Mouse (Mus musculus): ENCODE data around the gene Irf2bp2. TPM values are rescaled to one million over a fixed set of nuclear protein-coding genes. Genes with fewer than 3 reads are reported as not detected.
"Not testable (repeated sequence)": the region's sequence is repeated elsewhere in the genome, so short reads cannot be mapped to it uniquely, and the experiment has no call there.

Irf2bp2 gene
- polyA plus RNA-seq, 1 experiment from 2014 or later = 9.6 TPM

- not testable (repeated sequence) for H3K4me2 ChIP-seq (replicated peaks); H3K4me3 ChIP-seq; H3K27me3 ChIP-seq; ATAC-seq (ENCODE audit: low FRiP score); H3K9me3 ChIP-seq (replicated peaks); H3K27ac ChIP-seq; H3K9ac ChIP-seq; H3K36me3 ChIP-seq
- WGBS = 85% methylated on average over 6 of the region's 6 CpGs
- H3K4me1 ChIP-seq = peaks cover 44% of the 10 kb centered on the region
Observed at GRCm38 (mm10) chr8:126600388-126600787, 6.6 kb upstream of the Irf2bp2 start.

GRCm38 (mm10) chr8:126599297-126599696 is 5.5 kb upstream of the Irf2bp2 start:
- Histone ChIP-seq H3K27me3 (no peaks in the 10 kb centered on the region), H3K27ac (no peak overlapping the region), H3K4me2 (replicated peaks) (no peak overlapping the region), H3K4me3 (no peak overlapping the region), H3K9ac (no peak overlapping the region), H3K9me3 (replicated peaks) (no peaks in the 10 kb centered on the region), H3K4me1 (peaks cover 54% of the 10 kb centered on the region), H3K36me3 (no peaks in the 10 kb centered on the region)
- WGBS = 88% methylated on average over 4 of the region's 4 CpGs
- ATAC-seq (ENCODE audit: low FRiP score) = no peak

GRCm38 (mm10) chr8:126598218-126598617 is 4.4 kb upstream of the Irf2bp2 start:
- no peak for ATAC-seq (ENCODE audit: low FRiP score)
- WGBS = 71% methylated on average over 12 of the region's 12 CpGs
- Histone ChIP-seq H3K27me3 (no peaks in the 10 kb centered on the region), H3K4me3 (no peak overlapping the region), H3K27ac (no peak overlapping the region), H3K9me3 (replicated peaks) (no peaks in the 10 kb centered on the region), H3K9ac (no peak overlapping the region), H3K4me1 (peaks cover 54% of the 10 kb centered on the region), H3K4me2 (replicated peaks) (no peak overlapping the region), H3K36me3 (no peaks in the 10 kb centered on the region)

- Histone ChIP-seq H3K9me3 (replicated peaks) (no peaks in the 10 kb centered on the region), H3K9ac (no peak overlapping the region), H3K4me2 (replicated peaks) (peak overlapping the region; percentile 84; the same call in 1 of the 2 replicates), H3K4me1 (peaks cover 46% of the 10 kb centered on the region), H3K27me3 (no peaks in the 10 kb centered on the region), H3K27ac (peak overlapping the region; percentile 99), H3K4me3 (no peak overlapping the region), H3K36me3 (no peaks in the 10 kb centered on the region)
- WGBS = 81% methylated on average over 5 of the region's 5 CpGs
- no peak for ATAC-seq (ENCODE audit: low FRiP score)
Observed at GRCm38 (mm10) chr8:126596721-126597120, 2.9 kb upstream of the Irf2bp2 start.

GRCm38 (mm10) chr8:126596097-126596634 is 2.4 kb upstream of the Irf2bp2 start:
- ATAC-seq (ENCODE audit: low FRiP score) = peak; percentile 42
- no peaks in the 10 kb centered on the region for H3K36me3 ChIP-seq
- H3K4me1 ChIP-seq = peaks cover 41% of the 10 kb centered on the region
- H3K4me3 ChIP-seq = peak overlapping the region; percentile 12; the same call in 1 of the 2 replicates
- peak overlapping the region; percentile 94; the same call in 1 of the 2 replicates for H3K9ac ChIP-seq
- H3K9me3 ChIP-seq (replicated peaks) = no peaks in the 10 kb centered on the region
- H3K27ac ChIP-seq = peak overlapping the region; percentile 99
- 8% methylated on average over 12 of the region's 12 CpGs for WGBS
- H3K27me3 ChIP-seq = no peaks in the 10 kb centered on the region
- peak overlapping the region; percentile 84 for H3K4me2 ChIP-seq (replicated peaks)

- peak overlapping the region; percentile 84 for H3K4me2 ChIP-seq (replicated peaks)
- H3K9ac ChIP-seq = peak overlapping the region; percentile 94
- 0 out of 2 replicates have a peak, but pooled peaks have one; percentile 1 for ATAC-seq (ENCODE audit: low FRiP score)
- H3K27ac ChIP-seq = peak overlapping the region; percentile 99
- WGBS = 11% methylated on average over 16 of the region's 16 CpGs
- H3K4me1 ChIP-seq = peaks cover 38% of the 10 kb centered on the region
- no peaks in the 10 kb centered on the region for H3K27me3 ChIP-seq
- H3K36me3 ChIP-seq = no peaks in the 10 kb centered on the region
- peak overlapping the region; percentile 99 for H3K4me3 ChIP-seq
- no peaks in the 10 kb centered on the region for H3K9me3 ChIP-seq (replicated peaks)
Observed at GRCm38 (mm10) chr8:126595204-126596061, 1.6 kb upstream of the Irf2bp2 start.

GRCm38 (mm10) chr8:126594481-126595000 is 755 bp upstream of the Irf2bp2 start:
- peak overlapping the region; percentile 99 for H3K27ac ChIP-seq
- peak overlapping the region; percentile 99 for H3K4me3 ChIP-seq
- peaks cover 47% of the 10 kb centered on the region for H3K4me1 ChIP-seq
- peaks cover 6% of the 10 kb centered on the region; the same call in 1 of the 2 replicates for H3K36me3 ChIP-seq
- H3K9ac ChIP-seq = peak overlapping the region; percentile 94
- WGBS = under 1% methylated on average over 48 of the region's 48 CpGs
- H3K4me2 ChIP-seq (replicated peaks) = peak overlapping the region; percentile 84
- no peaks in the 10 kb centered on the region for H3K9me3 ChIP-seq (replicated peaks)
- peak; percentile 85 for ATAC-seq (ENCODE audit: low FRiP score)
- no peaks in the 10 kb centered on the region for H3K27me3 ChIP-seq

GRCm38 (mm10) chr8:126592771-126593571 is 815 bp downstream of the Irf2bp2 start:
- peak overlapping the region; percentile 99 for H3K4me3 ChIP-seq
- no peaks in the 10 kb centered on the region for H3K27me3 ChIP-seq
- peak overlapping the region; percentile 93 for H3K4me2 ChIP-seq (replicated peaks)
- peaks cover 6% of the 10 kb centered on the region; the same call in 1 of the 2 replicates for H3K36me3 ChIP-seq
- H3K27ac ChIP-seq = peak overlapping the region; percentile 98
- WGBS = under 1% methylated on average over 112 of the region's 113 CpGs
- peaks cover 54% of the 10 kb centered on the region for H3K4me1 ChIP-seq
- ATAC-seq (ENCODE audit: low FRiP score) = no peak
- no peaks in the 10 kb centered on the region for H3K9me3 ChIP-seq (replicated peaks)
- peak overlapping the region; percentile 100 for H3K9ac ChIP-seq

GRCm38 (mm10) chr8:126592381-126592770 is 1.4 kb downstream of the Irf2bp2 start:
- ATAC-seq (ENCODE audit: low FRiP score) = no peak
- under 1% methylated on average over 45 of the region's 45 CpGs for WGBS
- peaks cover 55% of the 10 kb centered on the region for H3K4me1 ChIP-seq
- peak overlapping the region; percentile 98 for H3K27ac ChIP-seq
- peak overlapping the region; percentile 93 for H3K4me2 ChIP-seq (replicated peaks)
- H3K9me3 ChIP-seq (replicated peaks) = no peaks in the 10 kb centered on the region
- H3K4me3 ChIP-seq = peak overlapping the region; percentile 99
- no peaks in the 10 kb centered on the region for H3K27me3 ChIP-seq
- H3K9ac ChIP-seq = peak overlapping the region; percentile 100
- H3K36me3 ChIP-seq = peaks cover 6% of the 10 kb centered on the region; the same call in 1 of the 2 replicates

- peak overlapping the region; percentile 99 for H3K4me3 ChIP-seq
- peaks cover 6% of the 10 kb centered on the region; the same call in 1 of the 2 replicates for H3K36me3 ChIP-seq
- peak overlapping the region; percentile 100 for H3K9ac ChIP-seq
- H3K4me2 ChIP-seq (replicated peaks) = peak overlapping the region; percentile 93
- H3K27ac ChIP-seq = peak overlapping the region; percentile 98
- WGBS = under 1% methylated on average over 9 of the region's 9 CpGs
- peaks cover 57% of the 10 kb centered on the region for H3K4me1 ChIP-seq
- no peaks in the 10 kb centered on the region for H3K27me3 ChIP-seq
- no peaks in the 10 kb centered on the region for H3K9me3 ChIP-seq (replicated peaks)
- ATAC-seq (ENCODE audit: low FRiP score) = no peak
Observed at GRCm38 (mm10) chr8:126591821-126592268, 1.9 kb downstream of the Irf2bp2 start.

GRCm38 (mm10) chr8:126591141-126591820 is 2.5 kb downstream of the Irf2bp2 start:
- peaks cover 55% of the 10 kb centered on the region for H3K4me1 ChIP-seq
- WGBS = 2% methylated on average over 20 of the region's 20 CpGs
- H3K27me3 ChIP-seq = no peaks in the 10 kb centered on the region
- H3K27ac ChIP-seq = peak overlapping the region; percentile 98
- H3K9me3 ChIP-seq (replicated peaks) = no peaks in the 10 kb centered on the region
- H3K9ac ChIP-seq = peak overlapping the region; percentile 100
- H3K4me3 ChIP-seq = peak overlapping the region; percentile 99
- H3K36me3 ChIP-seq = peaks cover 6% of the 10 kb centered on the region; the same call in 1 of the 2 replicates
- H3K4me2 ChIP-seq (replicated peaks) = peak overlapping the region; percentile 93
- no peak for ATAC-seq (ENCODE audit: low FRiP score)

All from hindbrain, embryonic 12.5 days (tissue).